Mouse (Mus musculus): Measurements from ENCODE around the gene Rhbg. TPM values are rescaled to one million over a fixed set of nuclear protein-coding genes. Genes with fewer than 3 reads are reported as not detected.
A peak's percentile ranks its signal among the peaks of the same experiment; 100 is the strongest.

Gene Rhbg
- polyA plus RNA-seq, 1 experiment from 2014 or later = 1.3 TPM

- peaks cover 9% of the 10 kb centered on the region for H3K4me1 ChIP-seq (replicated peaks)
- H3K36me3 ChIP-seq = no peaks in the 10 kb centered on the region
- no peak for ATAC-seq (ENCODE audit: insufficient number of reproducible peaks, insufficient read depth, low FRiP score, low TSS enrichment, low read depth)
- H3K27ac ChIP-seq = no peak overlapping the region
- H3K9me3 ChIP-seq = no peaks in the 10 kb centered on the region
- H3K4me2 ChIP-seq = no peak overlapping the region
- 71% methylated on average over 7 of the region's 7 CpGs for WGBS
- no peak overlapping the region for H3K4me3 ChIP-seq (replicated peaks)
- peaks cover 56% of the 10 kb centered on the region for H3K27me3 ChIP-seq
- no peak overlapping the region for H3K9ac ChIP-seq (replicated peaks)
Measured at GRCm38 (mm10) chr3:88256382-88256781, 1.9 kb upstream of the Rhbg start.

GRCm38 (mm10) chr3:88255950-88256349 is 1.4 kb upstream of the Rhbg start:
- no peak for ATAC-seq (ENCODE audit: insufficient number of reproducible peaks, insufficient read depth, low FRiP score, low TSS enrichment, low read depth)

DNA sequence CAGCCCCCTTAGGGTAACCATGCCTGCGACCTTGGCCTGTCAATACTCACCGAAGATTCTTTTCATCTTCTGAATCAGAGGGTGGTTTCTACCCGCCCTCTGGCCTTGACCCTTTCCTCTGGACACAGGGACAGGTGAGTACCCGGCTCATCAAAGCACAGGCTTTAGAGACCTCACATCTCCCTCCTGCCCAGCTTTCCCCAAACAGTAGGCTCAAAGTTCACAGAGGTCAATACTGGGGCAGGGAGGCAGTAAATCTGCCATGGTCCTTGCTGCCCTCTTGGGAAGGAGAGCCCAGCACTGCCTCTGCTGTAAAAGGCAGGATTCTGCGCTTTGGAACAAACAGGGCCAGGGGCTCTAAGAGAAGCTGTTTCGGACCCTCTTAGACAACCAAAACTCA is 1.8 kb downstream of the Rhbg start:
- no peak overlapping the region for H3K4me3 ChIP-seq (replicated peaks)
- no peak for ATAC-seq (ENCODE audit: insufficient number of reproducible peaks, insufficient read depth, low FRiP score, low TSS enrichment, low read depth)
- H3K36me3 ChIP-seq = no peaks in the 10 kb centered on the region
- WGBS = 38% methylated on average over 6 of the region's 6 CpGs
- H3K9ac ChIP-seq (replicated peaks) = no peak overlapping the region
- no peak overlapping the region for H3K4me2 ChIP-seq
- H3K27me3 ChIP-seq = peaks cover 59% of the 10 kb centered on the region
- H3K4me1 ChIP-seq (replicated peaks) = peaks cover 9% of the 10 kb centered on the region
- H3K27ac ChIP-seq = no peak overlapping the region
- no peaks in the 10 kb centered on the region for H3K9me3 ChIP-seq

More at GRCm38 (mm10) chr3:88255950-88256349, 1.4 kb upstream of the Rhbg start:
- Histone ChIP-seq H3K4me3 (replicated peaks) (no peak overlapping the region), H3K4me2 (no peak overlapping the region), H3K27ac (no peak overlapping the region), H3K9me3 (no peaks in the 10 kb centered on the region), H3K9ac (replicated peaks) (no peak overlapping the region), H3K4me1 (replicated peaks) (peaks cover 9% of the 10 kb centered on the region), H3K36me3 (no peaks in the 10 kb centered on the region), H3K27me3 (peaks cover 56% of the 10 kb centered on the region)
- 36% methylated on average over 6 of the region's 6 CpGs for WGBS

DNA sequence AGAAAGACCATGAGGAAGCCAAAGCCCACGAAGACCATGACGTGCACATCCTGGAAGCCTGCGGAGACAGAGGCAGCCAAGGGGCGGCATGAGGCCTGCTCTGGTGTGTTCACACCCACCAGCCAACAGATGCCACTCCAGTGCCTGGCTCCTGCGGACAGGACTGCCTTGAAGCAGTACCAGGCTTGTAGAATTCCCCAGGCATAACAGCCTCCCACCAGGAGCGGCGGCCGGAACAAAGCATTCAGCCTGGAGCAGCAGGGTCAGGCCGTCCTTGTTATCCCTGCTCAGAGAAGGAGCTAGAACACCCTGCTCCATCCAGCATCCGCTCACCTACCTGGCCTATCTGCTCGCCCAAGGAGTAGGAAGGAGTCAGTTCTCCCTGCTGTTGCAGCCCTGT is 6.1 kb downstream of the Rhbg start:
- Histone ChIP-seq H3K36me3 (no peaks in the 10 kb centered on the region), H3K4me2 (no peak overlapping the region), H3K9ac (replicated peaks) (no peak overlapping the region), H3K27ac (no peak overlapping the region), H3K4me1 (replicated peaks) (no peaks in the 10 kb centered on the region), H3K9me3 (no peaks in the 10 kb centered on the region), H3K4me3 (replicated peaks) (no peak overlapping the region), H3K27me3 (peaks cover 61% of the 10 kb centered on the region)
- WGBS = 83% methylated on average over 11 of the region's 11 CpGs
- no peak for ATAC-seq (ENCODE audit: insufficient number of reproducible peaks, insufficient read depth, low FRiP score, low TSS enrichment, low read depth)

DNA sequence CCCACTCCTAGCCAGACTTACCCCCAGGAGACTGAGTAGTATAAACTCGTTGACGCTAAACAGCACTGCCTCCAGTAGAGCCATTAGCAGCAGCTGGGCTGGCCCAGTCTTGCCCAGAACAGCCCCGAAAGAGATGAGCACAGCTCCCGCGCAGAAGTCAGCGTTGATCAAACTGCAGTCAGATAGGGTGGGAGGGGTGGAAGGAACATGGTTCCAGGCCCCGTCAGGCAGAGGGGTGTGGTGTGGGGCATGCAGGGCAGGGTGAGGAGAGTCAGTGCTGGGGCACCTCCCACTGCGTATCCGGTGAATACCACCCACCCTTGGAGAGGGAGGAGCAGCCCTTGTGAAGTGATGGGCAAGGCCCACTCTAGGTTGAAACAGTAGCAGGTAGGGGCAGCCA is 6.8 kb downstream of the Rhbg start:
- Histone ChIP-seq H3K4me1 (replicated peaks) (no peaks in the 10 kb centered on the region), H3K9me3 (no peaks in the 10 kb centered on the region), H3K27ac (no peak overlapping the region), H3K27me3 (peaks cover 61% of the 10 kb centered on the region), H3K4me3 (replicated peaks) (no peak overlapping the region), H3K36me3 (no peaks in the 10 kb centered on the region), H3K4me2 (no peak overlapping the region), H3K9ac (replicated peaks) (no peak overlapping the region)
- 53% methylated on average over 9 of the region's 9 CpGs for WGBS
- no peak for ATAC-seq (ENCODE audit: insufficient number of reproducible peaks, insufficient read depth, low FRiP score, low TSS enrichment, low read depth)

DNA sequence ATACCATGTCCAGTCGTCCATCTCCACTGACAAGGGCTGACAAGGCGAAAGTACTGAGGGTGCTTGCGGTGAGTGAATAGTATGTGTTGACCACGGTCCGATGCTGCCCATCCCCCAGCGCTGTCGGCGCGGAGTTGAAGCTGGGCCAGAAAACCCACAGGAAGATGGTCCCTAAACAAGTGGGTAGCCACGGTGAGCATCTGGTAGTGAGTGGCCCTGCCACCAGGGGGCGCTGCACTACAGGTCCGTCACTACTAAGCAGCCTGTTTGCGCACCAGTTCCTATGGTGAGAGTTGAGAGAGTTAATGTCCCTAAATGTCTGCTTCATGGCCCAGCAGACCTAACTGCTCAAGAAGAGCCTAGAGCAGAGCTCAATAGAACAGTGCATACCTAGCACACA is 8.7 kb downstream of the Rhbg start:
- Histone ChIP-seq H3K9ac (replicated peaks) (no peak overlapping the region), H3K9me3 (no peaks in the 10 kb centered on the region), H3K4me2 (no peak overlapping the region), H3K36me3 (no peaks in the 10 kb centered on the region), H3K27ac (no peak overlapping the region), H3K4me3 (replicated peaks) (no peak overlapping the region), H3K4me1 (replicated peaks) (no peaks in the 10 kb centered on the region), H3K27me3 (peaks cover 75% of the 10 kb centered on the region)
- no peak for ATAC-seq (ENCODE audit: insufficient number of reproducible peaks, insufficient read depth, low FRiP score, low TSS enrichment, low read depth)
- 20% methylated on average over 13 of the region's 13 CpGs for WGBS

DNA sequence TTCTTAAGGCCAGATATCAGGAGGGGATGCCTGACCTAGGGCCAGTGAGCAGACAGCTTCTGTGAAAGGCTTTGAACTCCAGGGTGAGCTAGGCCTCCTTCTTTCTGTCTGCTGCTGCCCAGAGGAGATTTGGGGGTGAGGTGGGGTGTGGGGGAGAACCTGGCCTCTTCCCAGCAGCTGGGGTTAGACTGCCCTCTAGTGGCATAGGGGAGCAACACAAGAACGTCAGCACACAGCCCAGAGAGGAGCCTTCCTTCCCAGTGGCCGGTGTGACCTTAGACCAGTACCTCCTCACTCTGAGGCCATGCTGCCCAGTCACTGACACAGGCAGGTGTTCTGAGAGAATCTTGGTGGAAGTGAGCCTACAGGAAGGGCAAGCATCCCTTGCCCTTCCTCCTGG is 10.4 kb downstream of the Rhbg start:
- Histone ChIP-seq H3K4me2 (no peak overlapping the region), H3K4me3 (replicated peaks) (no peak overlapping the region; the same call in 1 of the 2 replicates), H3K9me3 (no peaks in the 10 kb centered on the region), H3K27me3 (peaks cover 92% of the 10 kb centered on the region), H3K4me1 (replicated peaks) (no peaks in the 10 kb centered on the region), H3K36me3 (no peaks in the 10 kb centered on the region), H3K9ac (replicated peaks) (no peak overlapping the region), H3K27ac (no peak overlapping the region)
- no peak for ATAC-seq (ENCODE audit: insufficient number of reproducible peaks, insufficient read depth, low FRiP score, low TSS enrichment, low read depth)
- 6% methylated on average over 2 of the region's 2 CpGs for WGBS

- Histone ChIP-seq H3K4me3 (replicated peaks) (no peak overlapping the region), H3K4me1 (replicated peaks) (no peaks in the 10 kb centered on the region), H3K9me3 (no peaks in the 10 kb centered on the region), H3K4me2 (no peak overlapping the region), H3K27ac (no peak overlapping the region), H3K9ac (replicated peaks) (no peak overlapping the region), H3K27me3 (peaks cover 99% of the 10 kb centered on the region), H3K36me3 (no peaks in the 10 kb centered on the region)
- 0 out of 2 replicates have a peak, but pooled peaks have one; percentile 21 for ATAC-seq (ENCODE audit: insufficient number of reproducible peaks, insufficient read depth, low FRiP score, low TSS enrichment, low read depth)
- 2% methylated on average over 13 of the region's 13 CpGs for WGBS
Measured at GRCm38 (mm10) chr3:88242531-88242930, 12.0 kb downstream of the Rhbg start.

- peaks cover 100% of the 10 kb centered on the region for H3K27me3 ChIP-seq
- H3K27ac ChIP-seq = no peak overlapping the region
- 0 out of 2 replicates have a peak overlapping the region, but pooled peaks have one; percentile 23 for H3K9ac ChIP-seq (replicated peaks)
Measured at GRCm38 (mm10) chr3:88241045-88241786, 13.3 kb downstream of the Rhbg start.

DNA sequence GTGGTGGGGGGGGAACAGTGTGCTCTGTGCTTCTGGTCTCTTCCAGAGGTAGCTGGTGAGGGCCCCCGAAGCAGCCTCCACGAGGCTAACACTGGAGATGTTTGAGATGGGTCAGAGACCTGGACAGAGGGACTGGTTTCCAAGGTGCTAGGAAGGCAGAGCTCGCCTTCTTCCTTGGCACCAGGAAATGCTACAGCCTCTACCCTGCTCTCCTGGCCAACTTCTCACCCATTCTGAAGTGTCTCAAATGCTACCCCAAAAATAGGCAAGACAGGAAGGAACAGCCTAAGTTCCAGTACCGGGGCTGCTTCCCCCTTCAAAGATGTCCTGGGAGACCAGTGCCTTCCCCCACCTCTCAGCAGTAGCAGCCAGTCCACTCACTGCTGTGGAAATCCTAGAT is 15.1 kb downstream of the Rhbg start:
- 46% methylated on average over 4 of the region's 4 CpGs for WGBS
- no peaks in the 10 kb centered on the region for H3K36me3 ChIP-seq
- H3K9ac ChIP-seq (replicated peaks) = no peak overlapping the region
- H3K27me3 ChIP-seq = peaks cover 99% of the 10 kb centered on the region
- H3K4me2 ChIP-seq = no peak overlapping the region
- 0 out of 2 replicates have a peak, but pooled peaks cover 6% of the 10 kb centered on the region for H3K4me1 ChIP-seq (replicated peaks)
- ATAC-seq (ENCODE audit: insufficient number of reproducible peaks, insufficient read depth, low FRiP score, low TSS enrichment, low read depth) = no peak
- no peak overlapping the region for H3K27ac ChIP-seq
- no peaks in the 10 kb centered on the region for H3K9me3 ChIP-seq
- H3K4me3 ChIP-seq (replicated peaks) = no peak overlapping the region

More at GRCm38 (mm10) chr3:88241045-88241786, 13.3 kb downstream of the Rhbg start:
- WGBS = 2% methylated on average over 47 of the region's 48 CpGs
- H3K4me1 ChIP-seq (replicated peaks) = 0 out of 2 replicates have a peak, but pooled peaks cover 5% of the 10 kb centered on the region
- H3K4me3 ChIP-seq (replicated peaks) = peak overlapping the region; percentile 29
- no peak for ATAC-seq (ENCODE audit: insufficient number of reproducible peaks, insufficient read depth, low FRiP score, low TSS enrichment, low read depth)
- peak overlapping the region; percentile 51 for H3K4me2 ChIP-seq
- no peaks in the 10 kb centered on the region for H3K36me3 ChIP-seq
- H3K9me3 ChIP-seq = no peaks in the 10 kb centered on the region

DNA sequence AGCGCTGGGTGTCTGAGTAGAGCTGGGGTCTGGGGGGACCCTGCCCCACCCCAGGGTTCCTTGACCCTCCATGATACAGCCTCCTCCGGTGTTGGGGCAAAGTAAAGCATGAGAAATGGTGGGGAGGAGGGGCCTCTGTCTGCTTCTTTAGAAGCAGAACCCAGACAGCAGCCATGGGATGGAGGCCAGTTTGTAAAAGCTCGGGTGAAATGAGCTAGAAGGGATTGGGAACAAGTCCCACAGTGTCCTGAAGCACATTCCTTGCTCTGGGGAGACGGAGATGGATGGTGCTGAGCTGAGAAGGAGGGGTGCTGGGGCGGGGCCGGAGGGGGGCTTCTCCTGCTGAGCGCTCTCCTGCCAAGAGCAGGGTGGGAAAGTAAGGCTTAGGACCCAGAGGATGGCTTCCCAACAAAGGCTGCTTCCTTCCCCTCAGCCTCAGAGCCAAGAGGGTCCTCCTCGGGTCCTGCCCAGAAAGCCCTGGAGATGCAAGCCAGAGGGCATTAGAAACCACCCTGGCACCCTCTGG is 15.6 kb downstream of the Rhbg start:
- Histone ChIP-seq H3K36me3 (no peaks in the 10 kb centered on the region), H3K27ac (no peak overlapping the region), H3K4me1 (replicated peaks) (peaks cover 7% of the 10 kb centered on the region; the same call in 1 of the 2 replicates), H3K9me3 (no peaks in the 10 kb centered on the region), H3K4me3 (replicated peaks) (no peak overlapping the region), H3K27me3 (peaks cover 98% of the 10 kb centered on the region), H3K4me2 (no peak overlapping the region), H3K9ac (replicated peaks) (no peak overlapping the region)
- ATAC-seq (ENCODE audit: insufficient number of reproducible peaks, insufficient read depth, low FRiP score, low TSS enrichment, low read depth) = no peak
- WGBS = 31% methylated on average over 8 of the region's 8 CpGs
